Mouse (Mus musculus) mouse embryonic stem cell (cell line): ENCODE measurements around the gene Spns2.

ENCODE experiments used
- in situ Hi-C, 2 experiments: fragments of 300-500 bp; cut with MboI; formaldehyde crosslinking; loops; 1 replicate in 1 of 2; 3 replicates in 1 of 2; pipeline ENCODE4 v1.14.3; 2019 to 2020; ENCODE audit warnings: low sequenced_read_pairs in 2 of 2, low pct_unique_long_range_greater_than_20kb in 1 of 2, mixed read lengths in 1 of 2; ENCODE audit not compliant: unreplicated experiment in 1 of 2

Spns2 gene

GRCm38 (mm10) chr11:72504016-72504797 is 14.5 kb upstream of the Spns2 start:
- in situ Hi-C loops = no loop called here

GRCm38 (mm10) chr11:72503501-72503921 is 13.8 kb upstream of the Spns2 start:
- in situ Hi-C loops = no loop called here

GRCm38 (mm10) chr11:72502236-72502635 is 12.5 kb upstream of the Spns2 start:
- in situ Hi-C loops = no loop called here

- in situ Hi-C loops = no loop called here
Measured at GRCm38 (mm10) chr11:72501426-72502002, 11.8 kb upstream of the Spns2 start.

- in situ Hi-C loops = no loop called here
Measured at GRCm38 (mm10) chr11:72500139-72500538, 10.4 kb upstream of the Spns2 start.

- in situ Hi-C loops = no loop called here
Measured at GRCm38 (mm10) chr11:72497367-72497766, 7.7 kb upstream of the Spns2 start.

GRCm38 (mm10) chr11:72496775-72497174 is 7.1 kb upstream of the Spns2 start:
- in situ Hi-C loops = no loop called here

GRCm38 (mm10) chr11:72496066-72496465 is 6.4 kb upstream of the Spns2 start:
- in situ Hi-C loops = no loop called here

- in situ Hi-C loops = no loop called here
Measured at GRCm38 (mm10) chr11:72494046-72494988, 4.6 kb upstream of the Spns2 start.

- in situ Hi-C loops = no loop called here
Measured at GRCm38 (mm10) chr11:72491130-72491960, 1.6 kb upstream of the Spns2 start.

- in situ Hi-C loops = no loop called here
Measured at GRCm38 (mm10) chr11:72489397-72489796, 307 bp downstream of the Spns2 start.

GRCm38 (mm10) chr11:72488753-72489271 is 892 bp downstream of the Spns2 start:
- in situ Hi-C loops = no loop called here

- in situ Hi-C loops = no loop called here
Measured at GRCm38 (mm10) chr11:72487739-72488138, 2.0 kb downstream of the Spns2 start.

GRCm38 (mm10) chr11:72487171-72487570 is 2.5 kb downstream of the Spns2 start:
- in situ Hi-C loops = no loop called here

GRCm38 (mm10) chr11:72485960-72486359 is 3.7 kb downstream of the Spns2 start:
- in situ Hi-C loops = no loop called here

- in situ Hi-C loops = no loop called here
Measured at GRCm38 (mm10) chr11:72485157-72485556, 4.5 kb downstream of the Spns2 start.

- in situ Hi-C loops = no loop called here
Measured at GRCm38 (mm10) chr11:72484549-72484948, 5.2 kb downstream of the Spns2 start.

GRCm38 (mm10) chr11:72481952-72482351 is 7.8 kb downstream of the Spns2 start:
- in situ Hi-C loops = no loop called here
